Mouse (Mus musculus): ENCODE data around the gene Ncoa7.

Gene Ncoa7

DNA sequence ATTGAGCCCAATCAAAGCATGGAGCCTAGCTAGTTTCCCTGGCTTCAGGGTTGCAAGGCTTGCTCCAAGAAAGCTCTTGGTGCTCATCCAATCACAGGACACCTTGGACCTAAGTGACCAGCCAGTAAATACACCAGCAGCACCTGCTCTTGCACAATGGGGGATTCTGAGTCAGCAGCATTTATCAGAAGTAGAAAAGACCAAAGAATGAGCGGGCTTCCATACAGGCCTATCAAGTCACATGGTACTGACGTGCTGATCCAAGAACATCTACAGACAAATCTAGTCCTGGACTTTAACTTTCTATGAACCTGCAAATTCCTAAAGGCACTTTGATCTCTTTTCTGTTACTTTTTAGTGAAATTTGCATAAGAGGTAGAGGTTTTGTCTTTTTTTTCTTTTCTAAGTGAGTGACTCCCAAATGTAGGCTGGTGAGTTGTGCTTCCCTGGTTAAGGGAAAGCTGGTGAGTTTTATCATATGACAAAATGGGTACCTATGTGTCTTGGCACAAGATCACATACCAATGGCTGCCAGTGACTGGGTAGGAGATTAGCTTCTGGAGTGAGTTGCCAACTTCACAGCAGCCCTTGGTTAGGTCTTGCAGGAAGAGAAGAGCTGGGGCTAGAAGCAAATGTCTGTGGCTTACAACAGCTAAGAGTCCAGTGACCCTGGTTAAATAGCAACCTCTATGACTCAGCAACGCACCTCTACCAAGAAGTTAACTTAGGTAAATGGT lies 57.7 kb downstream of the Ncoa7 start:
- no peak for DNase-seq (ENCODE audit: low read depth)

DNA sequence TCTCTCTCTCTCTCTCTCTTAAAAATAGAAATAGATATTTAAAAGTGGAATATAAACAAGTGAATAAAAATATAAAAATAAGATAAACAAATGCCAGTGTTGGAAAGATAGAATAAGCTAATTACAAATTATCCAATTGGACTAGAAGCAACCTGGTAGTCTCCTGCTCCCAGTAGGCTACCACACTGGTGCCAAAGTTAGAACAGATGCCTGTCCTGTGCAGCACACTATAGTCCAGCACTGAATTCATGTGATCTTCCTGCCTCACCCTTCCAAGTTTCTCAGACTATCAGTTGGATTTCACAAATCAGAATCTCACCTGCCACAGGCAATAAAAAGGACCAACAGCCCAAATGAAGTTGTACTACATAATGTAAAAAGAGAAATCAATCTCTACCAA lies 59.9 kb downstream of the Ncoa7 start:
- DNase-seq (ENCODE audit: low read depth): no peak

DNA sequence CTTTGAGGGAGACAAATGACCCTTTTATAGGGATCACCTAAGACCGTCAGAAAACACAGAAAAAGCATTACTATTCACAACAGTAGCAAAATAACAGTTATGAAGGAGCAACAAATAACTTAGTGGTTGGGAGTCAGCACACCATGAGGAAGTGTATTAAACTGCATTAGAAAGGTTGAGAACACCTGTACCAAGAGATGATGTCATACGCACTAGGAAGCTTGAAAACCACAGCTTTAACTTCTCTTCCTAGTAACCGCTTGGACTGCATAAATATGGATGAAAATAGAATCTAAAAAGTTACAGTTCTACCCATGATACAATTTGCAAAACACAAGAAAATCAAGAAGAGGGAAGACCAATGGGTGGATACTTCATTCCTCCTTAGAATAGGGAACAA lies 64.7 kb downstream of the Ncoa7 start:
- DNase-seq (ENCODE audit: low read depth): no peak

DNA sequence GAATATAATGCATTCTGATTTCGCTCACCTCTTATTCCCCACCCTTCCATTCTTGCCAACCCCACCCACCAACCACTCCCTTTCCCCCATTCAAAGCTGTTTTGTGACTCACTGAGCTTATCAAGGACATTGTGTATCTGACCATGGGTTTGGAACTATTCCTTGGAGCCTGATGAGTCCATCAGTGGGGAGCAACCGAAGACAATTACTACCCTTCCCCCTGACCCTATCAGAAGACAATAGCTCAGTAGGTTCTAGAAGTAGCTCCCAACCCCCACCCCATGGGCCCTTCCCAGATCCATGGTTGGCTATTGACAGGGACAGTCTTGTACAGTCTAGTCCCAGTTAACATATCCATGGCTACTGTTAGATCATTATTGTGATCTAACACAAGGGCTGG lies 65.8 kb downstream of the Ncoa7 start:
- no peak for DNase-seq (ENCODE audit: low read depth)

DNA sequence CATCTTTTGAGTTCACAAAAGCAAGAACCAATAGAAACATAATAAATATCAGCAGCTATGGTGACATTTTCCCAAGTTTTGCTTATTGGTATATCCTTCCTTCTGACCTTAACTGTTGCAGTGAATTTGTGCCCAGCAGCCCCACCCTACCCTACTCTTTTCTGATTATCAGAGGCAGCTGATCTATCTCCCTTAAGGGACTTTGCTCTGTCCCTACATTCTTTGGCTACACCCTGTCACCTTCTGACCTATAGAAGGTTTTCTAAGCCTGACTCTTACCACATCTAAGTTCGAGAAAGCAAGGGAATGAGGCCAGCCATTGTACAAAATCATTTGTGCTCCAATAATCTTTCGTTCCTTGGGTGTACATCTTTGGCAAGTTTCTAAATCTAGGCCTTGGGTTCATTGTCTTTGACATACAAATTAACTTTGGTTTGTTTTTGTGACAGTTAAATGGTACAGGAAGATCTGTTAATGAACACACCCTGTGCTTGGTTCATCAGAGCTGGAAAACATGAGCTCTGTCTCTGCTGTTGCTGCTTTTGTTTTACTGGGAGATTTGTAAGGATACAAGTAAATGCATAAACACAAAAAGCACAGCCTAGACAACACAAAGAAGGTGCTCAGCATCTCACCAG lies 69.9 kb downstream of the Ncoa7 start:
- no peak for DNase-seq (ENCODE audit: low read depth)

DNA sequence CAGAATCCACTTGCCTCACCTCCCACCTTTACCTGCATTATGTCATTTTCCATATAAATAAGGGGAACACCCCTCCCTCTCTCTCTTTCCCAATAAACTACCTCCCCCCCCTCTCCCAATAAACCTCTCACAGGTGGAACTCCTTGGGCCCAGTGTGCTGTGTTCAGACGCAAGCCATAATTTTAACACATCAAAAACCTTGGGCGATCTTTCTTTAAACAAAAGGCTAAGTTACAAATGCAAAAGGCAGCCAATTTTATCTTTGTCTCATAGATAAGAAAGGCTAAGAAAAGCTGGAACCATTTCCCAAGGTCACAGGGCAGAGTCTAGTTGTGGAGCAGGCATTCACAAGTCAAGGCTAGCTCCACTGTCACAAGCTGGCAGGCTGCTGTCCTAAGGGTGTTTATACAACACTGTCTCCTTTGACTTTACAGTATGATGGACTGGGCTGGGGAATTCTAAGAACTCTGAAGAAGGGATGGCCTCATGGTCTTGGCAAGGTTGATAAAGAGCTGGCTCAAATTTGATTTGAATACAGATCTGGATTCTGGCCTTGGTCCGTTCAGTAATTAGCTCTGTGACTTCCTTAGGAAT lies 71.7 kb downstream of the Ncoa7 start:
- no peak for DNase-seq (ENCODE audit: low read depth)

DNA sequence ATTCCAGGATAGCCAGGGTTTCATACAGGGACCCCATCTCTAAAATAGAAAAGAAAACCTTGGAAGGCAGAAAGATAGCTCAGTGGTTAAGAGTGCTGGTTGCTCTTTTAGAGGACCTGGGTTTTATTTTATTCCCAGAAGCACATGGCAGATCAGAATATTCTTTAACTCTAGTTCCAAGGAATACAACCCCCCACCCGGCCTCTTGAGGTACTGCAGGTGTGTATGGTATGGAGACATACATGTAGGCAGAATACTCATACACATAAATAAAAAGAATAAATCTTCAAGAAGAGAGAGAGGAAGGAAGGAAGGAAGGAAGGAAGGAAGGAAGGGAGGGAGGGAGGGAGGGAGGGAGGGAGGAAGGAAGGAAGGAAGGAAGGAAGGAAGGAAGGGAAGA lies 72.3 kb downstream of the Ncoa7 start:
- DNase-seq (ENCODE audit: low read depth): no peak

DNA sequence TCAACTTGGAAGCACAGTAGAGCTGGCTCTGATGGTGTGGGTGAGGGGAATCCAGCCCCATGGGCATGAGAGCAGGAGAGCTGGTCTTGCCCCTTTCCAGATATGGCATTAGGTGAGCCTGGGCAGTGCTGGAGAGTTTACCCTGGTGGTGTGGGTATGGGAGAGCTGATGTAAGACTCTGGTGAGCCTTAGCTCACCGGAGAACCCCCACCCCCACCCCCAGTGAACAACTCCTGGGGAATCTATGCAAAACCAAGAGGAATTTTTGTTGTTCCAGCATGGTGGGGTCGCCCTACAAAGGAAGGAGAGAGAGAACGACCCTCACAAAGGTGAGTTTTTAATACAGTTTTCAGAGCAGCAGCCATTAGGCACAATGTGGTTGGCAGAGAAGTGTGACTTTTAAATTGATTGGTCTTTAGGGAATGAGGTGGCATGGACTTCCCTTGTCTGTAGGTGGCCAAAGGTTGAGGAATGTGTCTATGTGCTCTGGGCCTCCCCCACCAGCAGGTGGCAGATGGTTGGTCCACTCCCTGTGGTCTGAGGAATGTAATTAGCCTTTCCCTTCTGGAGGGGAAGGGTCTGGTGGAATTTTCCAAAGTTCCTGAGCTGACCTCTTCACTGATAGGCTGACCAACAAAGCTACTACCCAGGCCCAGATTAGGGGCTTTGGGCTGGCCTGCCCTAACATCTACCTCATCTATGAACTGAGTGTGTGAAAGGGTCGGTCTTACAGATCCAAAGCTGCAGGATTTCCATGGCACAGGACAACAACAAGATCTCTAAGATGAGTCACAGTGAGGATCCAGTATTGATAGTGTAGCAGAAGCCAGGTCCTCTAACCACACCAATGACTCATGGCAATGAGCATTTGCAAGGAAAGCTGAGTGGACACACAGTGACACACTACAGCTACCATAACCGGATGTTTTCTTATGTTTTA lies 73.7 kb downstream of the Ncoa7 start:
- no peak for DNase-seq (ENCODE audit: low read depth)

DNA sequence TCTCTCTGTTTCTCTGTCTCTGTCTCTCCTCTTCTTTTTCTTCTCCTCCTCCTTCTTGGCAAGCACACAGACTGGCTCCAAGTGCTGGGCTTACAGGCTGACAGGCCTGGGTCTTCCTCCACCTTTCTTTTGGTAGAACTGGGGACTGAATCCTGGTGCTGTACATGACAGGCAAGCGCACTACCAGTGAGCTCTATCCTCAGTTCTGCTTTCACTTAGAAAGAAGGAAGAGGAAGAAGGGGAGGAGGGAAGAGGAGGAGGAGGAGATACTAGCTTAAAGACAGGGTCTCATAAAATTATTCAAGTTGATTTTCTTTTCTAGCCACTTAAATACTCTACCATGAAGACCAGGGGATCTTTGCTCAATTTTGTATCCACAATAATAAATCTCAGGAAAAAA lies 80.1 kb downstream of the Ncoa7 start:
- no peak for DNase-seq (ENCODE audit: low read depth)

DNA sequence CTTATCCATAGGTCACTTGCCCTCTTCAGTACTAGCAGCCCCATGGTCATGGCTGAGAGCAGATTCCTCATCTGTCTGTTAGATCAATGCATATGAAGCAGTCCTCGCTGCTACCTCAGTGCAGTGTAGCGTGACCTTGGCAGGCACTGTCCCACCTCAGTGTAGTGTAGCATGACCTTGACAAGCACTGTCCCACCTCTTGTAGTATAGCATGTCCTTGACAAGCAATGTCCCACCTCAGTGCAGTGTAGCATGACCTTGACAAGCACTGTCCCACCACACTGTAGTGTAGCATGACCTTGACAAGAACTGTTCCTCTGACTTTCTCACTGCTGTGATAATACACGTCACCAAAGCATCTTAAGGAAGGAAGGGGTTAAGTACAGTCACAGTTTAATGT lies 82.6 kb downstream of the Ncoa7 start:
- DNase-seq (ENCODE audit: low read depth): no peak

DNA sequence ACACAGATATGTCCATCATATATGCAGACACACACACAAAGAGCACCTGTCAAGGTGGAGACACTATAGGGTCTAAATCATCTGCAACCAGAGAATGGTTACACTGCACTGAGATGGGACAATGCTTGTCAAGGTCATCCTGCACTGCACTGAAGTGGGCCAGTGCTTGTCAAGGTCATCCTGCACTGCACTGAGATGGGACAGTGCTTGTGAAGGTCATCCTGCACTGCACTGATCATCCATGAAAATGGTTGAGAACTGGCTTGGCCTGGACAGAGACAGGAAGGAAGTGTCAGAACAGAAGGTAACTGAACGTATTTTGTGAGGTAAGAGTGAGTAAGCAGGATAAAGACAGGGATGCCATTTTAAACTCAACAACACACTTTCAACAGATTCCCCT lies 83.2 kb downstream of the Ncoa7 start:
- no peak for DNase-seq (ENCODE audit: low read depth)

DNA sequence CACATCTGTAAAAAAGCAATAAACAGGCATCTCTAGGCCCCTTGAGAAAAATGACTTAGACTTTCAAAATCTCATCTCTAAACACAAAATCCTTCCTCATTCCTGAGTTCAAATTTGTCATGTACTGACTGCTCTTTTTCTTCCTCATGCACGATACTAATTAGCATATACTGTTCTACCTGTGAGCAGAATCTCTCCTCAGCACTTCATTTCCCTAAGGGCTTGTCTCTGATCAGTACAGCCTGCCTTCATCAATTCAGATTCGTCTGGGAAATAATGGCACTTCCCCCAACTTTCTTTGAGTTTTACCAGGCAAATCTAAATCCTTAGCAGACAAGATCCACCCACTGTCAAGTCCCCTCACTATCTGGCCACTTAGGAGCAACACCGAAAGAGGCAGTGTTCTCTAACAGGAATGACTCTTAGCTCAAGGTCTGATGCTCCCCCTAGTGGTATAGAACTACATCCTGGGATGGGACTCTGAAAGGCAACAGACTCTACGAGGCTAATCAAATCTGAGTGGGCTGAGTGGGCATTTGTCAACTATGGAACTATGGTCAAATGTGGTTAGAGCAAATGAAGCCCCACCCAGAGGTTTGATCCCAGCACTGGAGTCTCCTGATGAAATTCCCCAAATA lies 84.3 kb downstream of the Ncoa7 start:
- peak; percentile 80 for DNase-seq (ENCODE audit: low read depth)

DNA sequence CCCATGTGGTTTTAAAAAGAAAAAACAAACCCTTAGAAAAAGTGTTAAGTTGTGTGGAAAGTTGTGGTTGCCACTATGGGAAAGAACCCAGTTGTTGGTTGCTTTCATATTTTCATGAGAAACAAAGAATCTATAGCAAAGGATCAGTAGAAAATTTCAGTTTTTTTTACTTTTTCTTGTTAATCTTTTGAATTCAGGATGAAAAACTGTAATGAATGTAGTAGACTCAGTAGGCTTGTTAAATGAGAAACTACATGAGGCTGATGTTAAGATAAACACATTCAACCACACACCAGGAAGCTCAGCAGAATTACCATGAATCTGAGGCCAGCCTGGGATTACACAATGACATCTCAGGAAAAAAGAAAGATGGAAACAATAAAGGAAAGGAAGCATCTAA lies 87.0 kb downstream of the Ncoa7 start:
- peak; percentile 53 for DNase-seq (ENCODE audit: low read depth)

DNA sequence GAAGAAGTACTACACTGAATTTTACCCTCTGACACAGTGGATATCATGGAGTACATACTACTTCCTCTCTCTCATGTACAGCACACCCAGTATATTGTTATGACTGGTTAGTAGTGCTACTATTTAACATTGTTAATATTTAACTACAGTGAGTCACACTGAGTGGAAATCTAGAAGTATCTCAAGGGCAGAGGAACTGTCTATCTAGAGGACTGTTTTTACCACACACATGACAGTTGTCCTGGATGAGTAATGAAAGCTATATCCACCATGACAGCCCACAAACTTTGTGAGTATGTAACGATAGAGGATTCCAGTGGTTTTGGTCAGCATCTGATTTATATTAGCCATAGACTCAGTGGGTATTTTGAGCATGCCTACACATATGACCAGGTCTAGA lies 90.6 kb downstream of the Ncoa7 start:
- DNase-seq (ENCODE audit: low read depth): no peak

DNA sequence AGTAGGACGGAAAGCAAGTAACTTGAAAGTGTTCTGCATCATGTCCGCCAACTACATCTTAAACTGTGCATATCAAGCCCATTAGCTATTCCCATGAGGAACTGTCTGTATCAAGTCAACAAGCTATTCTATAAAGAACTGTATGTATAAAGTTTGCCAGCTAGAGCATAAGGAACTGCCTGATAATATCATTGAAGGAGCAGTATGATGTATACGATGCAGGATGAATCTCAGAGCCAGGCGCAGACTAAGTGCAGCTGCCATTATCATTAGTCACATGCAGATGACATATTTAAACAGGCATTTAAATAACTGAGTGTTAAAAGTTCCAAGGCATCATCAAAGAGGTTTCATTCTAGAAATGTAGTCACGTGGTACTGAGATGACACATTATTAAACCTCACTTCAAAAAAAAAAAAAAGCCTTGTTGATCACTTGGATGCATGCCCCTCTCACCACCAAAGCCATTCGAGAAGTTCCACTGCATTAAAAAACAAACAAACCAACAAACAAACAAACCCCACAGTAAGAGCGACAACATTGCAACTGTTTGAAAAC lies 93.2 kb downstream of the Ncoa7 start:
- no peak for DNase-seq (ENCODE audit: low read depth)

DNA sequence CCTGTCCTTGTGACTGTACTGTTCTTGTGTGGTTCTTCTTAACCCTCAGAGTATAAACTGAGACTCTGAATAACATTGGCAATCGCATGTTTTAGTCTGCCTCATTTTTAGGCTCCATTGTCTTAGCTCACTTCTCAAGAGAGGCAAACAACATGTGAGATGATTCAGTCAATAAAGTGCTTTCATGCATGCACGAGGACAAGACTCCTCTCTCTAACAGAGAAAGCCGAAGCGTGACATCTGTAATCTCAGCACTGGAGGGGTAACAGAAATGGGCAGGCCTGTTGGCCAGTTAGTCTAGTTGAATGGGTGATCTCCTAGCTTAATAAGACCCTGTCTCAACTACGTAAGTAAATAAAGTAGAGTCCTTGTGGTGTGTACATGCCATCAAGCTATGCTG lies 95.1 kb downstream of the Ncoa7 start:
- no peak for DNase-seq (ENCODE audit: low read depth)

DNA sequence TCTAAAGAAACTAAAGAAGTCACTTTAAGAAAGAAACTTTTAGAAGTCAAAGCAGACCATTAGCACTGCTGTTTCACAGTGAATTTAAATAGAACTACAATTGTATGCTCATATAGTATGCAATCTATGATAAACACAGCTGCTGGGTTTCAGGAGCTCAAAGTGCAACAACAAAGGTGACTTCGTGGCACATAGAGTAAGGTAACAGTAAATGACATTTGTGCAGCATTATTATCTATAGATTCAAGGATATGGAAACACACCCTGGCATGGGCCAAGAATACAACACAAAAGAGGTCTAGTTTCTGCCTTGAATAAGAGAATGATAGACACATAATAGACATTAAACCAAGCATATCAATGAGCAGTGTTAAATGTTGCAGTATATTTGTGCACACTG lies 100.5 kb downstream of the Ncoa7 start:
- no peak for DNase-seq (ENCODE audit: low read depth)

DNA sequence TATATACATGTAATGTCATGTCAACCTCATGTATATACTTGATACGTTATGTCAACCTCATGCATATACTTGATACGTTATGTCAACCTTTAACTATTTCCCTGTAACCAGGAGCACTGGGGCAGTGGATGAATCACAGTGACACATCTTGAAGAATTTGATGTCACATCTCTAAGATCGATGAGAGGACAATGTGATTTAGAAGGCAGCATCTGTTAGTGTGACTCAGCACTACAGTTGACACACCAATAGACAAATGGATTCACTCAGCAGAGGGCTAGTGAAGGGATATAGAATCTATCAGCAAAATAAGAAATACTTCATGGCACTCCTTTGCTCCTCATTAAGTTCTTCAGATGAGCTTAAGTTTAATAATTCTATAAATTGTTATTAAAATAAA lies 116.3 kb downstream of the Ncoa7 start:
- DNase-seq (ENCODE audit: low read depth): no peak

DNA sequence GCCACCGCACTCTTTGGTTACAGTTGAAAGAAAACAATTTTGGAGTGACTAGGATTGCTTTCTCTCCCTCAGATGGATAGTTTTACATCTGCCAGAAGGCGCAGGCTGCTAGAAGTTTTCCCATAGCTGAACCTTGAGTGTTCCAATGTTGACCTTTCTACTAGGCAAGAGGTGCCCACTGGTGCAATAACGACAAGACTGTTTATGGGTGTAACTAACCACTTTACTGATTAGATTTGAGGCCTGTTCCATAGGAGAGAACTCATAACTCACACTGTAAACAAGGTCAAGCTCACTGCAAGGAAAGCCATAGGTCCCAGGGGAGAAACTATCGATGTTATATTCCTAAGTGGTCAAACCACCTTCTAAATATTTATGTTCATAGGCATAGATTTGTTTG lies 119.7 kb downstream of the Ncoa7 start:
- no peak for DNase-seq (ENCODE audit: low read depth)

DNA sequence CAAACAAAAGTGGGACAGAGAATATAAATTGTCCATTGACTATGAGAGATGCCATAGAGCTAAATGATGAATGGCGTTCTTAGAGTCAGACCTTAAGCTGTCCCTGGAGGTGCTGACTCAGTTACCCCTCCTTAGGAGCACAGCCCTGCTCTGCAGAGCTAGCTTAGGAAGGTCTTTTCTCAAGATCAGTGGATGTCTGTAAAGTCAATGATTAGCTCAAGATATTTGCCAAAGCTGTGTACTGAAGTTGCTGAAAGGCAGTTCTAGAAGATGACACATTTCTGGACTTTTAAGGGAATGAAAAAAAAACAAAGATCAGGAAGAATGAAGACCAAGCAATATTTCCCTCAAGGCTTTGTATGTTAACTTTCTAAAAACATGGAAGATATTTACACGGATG lies 123.4 kb downstream of the Ncoa7 start:
- no peak for DNase-seq (ENCODE audit: low read depth)

DNA sequence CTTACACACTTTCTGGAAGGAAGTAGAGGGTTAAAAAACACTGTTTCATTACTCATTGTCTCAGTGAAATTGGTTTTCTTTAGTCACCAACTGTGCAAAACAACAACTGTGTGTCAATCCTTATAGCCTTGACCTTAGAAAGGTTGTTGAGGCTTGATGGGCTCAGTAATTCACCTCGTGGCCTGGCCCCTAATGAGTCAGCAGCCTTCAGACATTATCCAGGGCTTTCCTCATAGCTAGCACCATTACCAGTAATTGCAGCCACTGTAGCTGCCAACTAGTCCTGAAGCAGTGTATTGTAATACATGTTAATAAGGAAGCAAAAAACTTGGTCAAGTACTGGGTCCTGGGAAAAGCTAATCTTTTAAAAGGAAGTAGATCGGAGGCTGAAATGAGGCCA lies 125.1 kb downstream of the Ncoa7 start:
- no peak for DNase-seq (ENCODE audit: low read depth)

DNA sequence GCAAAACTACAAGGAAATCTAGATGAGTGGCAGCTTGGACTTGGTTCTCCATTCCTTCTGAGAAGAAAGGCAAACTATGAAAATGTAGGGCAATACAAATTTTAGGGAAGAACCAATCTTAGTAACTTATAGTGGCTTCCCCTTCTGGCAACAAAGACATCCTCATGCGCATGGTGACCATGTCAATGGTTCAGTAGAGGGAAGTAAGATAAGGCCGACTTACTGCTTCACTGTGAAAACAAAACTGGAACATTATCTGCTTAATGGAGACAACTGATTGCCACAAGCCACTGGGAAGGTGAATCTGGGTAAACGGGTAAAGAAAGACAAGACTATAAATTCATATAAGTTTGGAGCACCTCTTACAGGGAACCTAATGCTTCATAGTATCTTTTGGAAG lies 128.3 kb downstream of the Ncoa7 start:
- DNase-seq (ENCODE audit: low read depth): no peak
